Mouse (Mus musculus) bone marrow, adult 2 months (tissue): Measurements from ENCODE around the gene 1810046K07Rik.

ENCODE experiments used
- CTCF ChIP-seq: fragments of 200-500 bp; IDR thresholded peaks from 2 replicates; pipeline ENCODE4 v1.5.1; 2011; ENCODE audit warnings: low read length, control low read depth; ENCODE audit not compliant: control insufficient read depth, insufficient read depth
- POLR2A ChIP-seq: fragments of 200-500 bp; IDR thresholded peaks from 2 replicates; pipeline ENCODE4 v1.6.1; 2011; ENCODE audit warnings: low read depth, mild to moderate bottlenecking, control low read depth, low read length, borderline replicate concordance; ENCODE audit not compliant: control insufficient read depth

GRCm38 (mm10) chr9:51256780-51257502 is 71.8 kb downstream of the 1810046K07Rik start:
- TF ChIP-seq POLR2A = no peak
- no peak for TF ChIP-seq CTCF
